Mouse (Mus musculus): ENCODE results near the gene Ift88. TPM values are rescaled to one million over a fixed set of nuclear protein-coding genes. Genes with fewer than 3 reads are reported as not detected.

The Ift88 gene
- 13.5 and 15.7 TPM in 2 replicates for polyA plus RNA-seq (2015; fragmentation: Nextera tagmentation; extraction: Ambion mirVana)

DNA sequence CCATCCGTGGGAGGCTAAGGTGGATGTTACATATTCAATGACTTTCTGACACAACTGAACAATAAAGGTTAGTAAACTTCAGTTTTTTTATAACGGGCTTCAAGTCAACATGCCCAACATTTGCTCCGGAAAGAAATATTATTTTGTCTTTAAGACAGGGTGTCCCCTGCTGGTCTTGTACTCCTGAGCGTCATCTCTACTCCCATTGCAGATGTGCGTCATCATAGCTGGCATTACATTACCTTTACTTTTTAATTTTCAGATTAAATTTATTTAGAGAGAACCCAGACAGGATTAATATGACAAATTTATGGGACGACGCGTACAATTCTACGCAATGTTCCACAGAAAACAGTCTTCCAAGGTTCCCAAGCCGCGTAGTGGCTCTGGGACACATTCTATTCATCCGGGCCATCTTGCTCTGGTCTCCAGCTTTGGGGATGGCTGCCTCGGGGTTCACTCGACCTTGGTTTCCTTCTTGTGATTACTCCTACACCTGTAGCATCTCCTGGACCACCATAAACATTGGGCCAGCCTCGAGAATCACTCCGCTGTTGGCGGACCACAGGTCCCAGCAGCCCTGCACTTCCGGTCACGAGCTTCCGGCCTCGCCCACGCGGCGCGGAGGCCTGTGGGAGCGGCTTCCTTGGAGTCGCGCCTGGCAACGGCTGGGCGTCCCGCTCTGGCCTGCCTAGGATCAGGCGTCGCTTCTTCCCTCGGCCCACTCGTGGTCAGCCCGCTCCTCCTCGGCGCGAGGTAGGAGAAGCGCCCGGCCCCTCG is at the start of gene Ift88:
TSS of gene Ift88 (plus strand) at position 631 of the 780 bp plus-strand sequence.
- Histone ChIP-seq H3K36me3 (ENCODE audit: control insufficient read depth, insufficient read depth, low read length) (no peaks in the 10 kb centered on the region), H3K4me1 (replicated peaks; ENCODE audit: control insufficient read depth, insufficient read depth, low read length) (0 out of 2 replicates have a peak, but pooled peaks cover 2% of the 10 kb centered on the region), H3K27me3 (ENCODE audit: control insufficient read depth, insufficient read depth, low read depth, low read length) (no peaks in the 10 kb centered on the region), H3K4me2 (ENCODE audit: low read depth, low read length) (peak within 1 kb of the TSS; percentile 77), H3K9me3 (ENCODE audit: control insufficient read depth, low read length) (no peaks in the 10 kb centered on the region), H3K4me3 (ENCODE audit: low read length) (peak within 1 kb of the TSS; percentile 72), H3K27ac (ENCODE audit: low read length) (no peak within 1 kb of the TSS; the same call in 1 of the 2 replicates), H3K9ac (ENCODE audit: low read length) (peak within 1 kb of the TSS; percentile 83)
- 3% methylated on average over 42 of the region's 42 CpGs for whole genome bisulfite sequencing
- ATAC-seq (ENCODE audit: low read depth) = peak; percentile 100

DNA sequence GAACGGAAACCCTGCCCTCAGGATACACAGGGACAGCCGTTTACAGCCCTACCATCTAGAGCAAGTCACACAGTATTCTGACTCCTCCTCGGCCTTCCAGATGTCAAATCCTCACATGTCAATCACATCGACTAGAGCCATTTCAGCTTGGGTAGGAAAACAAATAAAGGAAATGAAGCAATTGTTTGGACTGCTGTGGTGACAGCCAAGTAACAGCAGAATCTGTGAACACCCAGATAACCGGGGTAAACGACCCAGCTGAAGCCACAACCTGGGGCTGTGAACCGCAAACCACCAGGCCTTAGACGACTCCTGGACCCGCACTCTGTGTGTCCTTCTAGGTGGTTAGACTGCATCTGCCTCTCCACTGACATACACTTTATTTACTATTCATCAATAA is 48.7 kb upstream of the Ift88 start:
- Histone ChIP-seq H3K4me1 (replicated peaks; ENCODE audit: control insufficient read depth, insufficient read depth, low read length) (no peaks in the 10 kb centered on the region), H3K36me3 (ENCODE audit: control insufficient read depth, insufficient read depth, low read length) (no peaks in the 10 kb centered on the region), H3K27me3 (ENCODE audit: control insufficient read depth, insufficient read depth, low read depth, low read length) (no peaks in the 10 kb centered on the region), H3K4me3 (ENCODE audit: low read length) (no peak overlapping the region), H3K4me2 (ENCODE audit: low read depth, low read length) (no peak overlapping the region), H3K9me3 (ENCODE audit: control insufficient read depth, low read length) (no peaks in the 10 kb centered on the region), H3K9ac (ENCODE audit: low read length) (no peak overlapping the region), H3K27ac (ENCODE audit: low read length) (no peak overlapping the region)
- no peak for ATAC-seq (ENCODE audit: low read depth)
- WGBS = 61% methylated on average over 9 of the region's 9 CpGs

DNA sequence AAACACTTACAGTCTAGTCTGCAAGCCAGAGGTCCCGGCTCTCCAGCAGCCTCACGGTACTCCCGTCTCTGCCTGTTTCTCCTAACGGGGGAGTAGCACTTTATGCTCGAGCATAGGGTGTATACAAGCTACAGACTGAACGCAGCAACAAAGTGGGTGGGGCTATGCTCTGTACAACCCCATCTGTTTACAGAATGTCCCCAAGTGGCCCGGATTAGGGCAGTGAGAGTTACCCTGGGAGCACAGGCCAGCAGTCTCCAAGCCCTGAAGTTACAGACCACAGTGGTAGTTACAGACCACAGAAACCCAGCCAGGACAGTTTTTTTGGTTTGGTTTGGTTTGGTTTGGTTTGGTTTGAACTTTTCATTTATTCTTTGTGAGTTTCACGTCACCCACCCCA is 47.8 kb upstream of the Ift88 start:
- ATAC-seq (ENCODE audit: low read depth) = no peak
- no peak overlapping the region for H3K4me2 ChIP-seq (ENCODE audit: low read depth, low read length)
- H3K4me1 ChIP-seq (replicated peaks; ENCODE audit: control insufficient read depth, insufficient read depth, low read length) = no peaks in the 10 kb centered on the region
- no peak overlapping the region for H3K9ac ChIP-seq (ENCODE audit: low read length)
- no peaks in the 10 kb centered on the region for H3K36me3 ChIP-seq (ENCODE audit: control insufficient read depth, insufficient read depth, low read length)
- 70% methylated on average over 8 of the region's 8 CpGs for WGBS
- no peaks in the 10 kb centered on the region for H3K9me3 ChIP-seq (ENCODE audit: control insufficient read depth, low read length)
- H3K27ac ChIP-seq (ENCODE audit: low read length) = no peak overlapping the region
- no peaks in the 10 kb centered on the region for H3K27me3 ChIP-seq (ENCODE audit: control insufficient read depth, insufficient read depth, low read depth, low read length)
- H3K4me3 ChIP-seq (ENCODE audit: low read length) = no peak overlapping the region

DNA sequence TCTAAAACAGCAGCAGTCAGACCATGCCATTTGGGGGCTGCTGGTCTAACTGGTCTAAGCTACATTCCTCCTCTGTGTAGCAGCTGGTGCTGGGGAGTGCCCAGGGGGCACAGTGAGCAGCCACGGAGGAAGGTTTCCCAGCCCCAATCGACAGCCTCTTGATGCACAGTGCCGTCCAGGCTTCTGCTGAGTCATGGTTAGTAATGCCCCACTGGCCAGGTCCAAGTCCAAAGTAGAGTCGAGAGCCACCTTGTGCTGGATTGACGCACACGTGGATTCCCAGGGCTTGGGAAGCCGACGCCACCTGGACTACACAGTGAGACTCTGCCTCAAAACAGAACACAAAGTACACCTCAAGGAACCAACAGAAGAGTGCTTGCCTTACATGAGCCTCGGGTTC is 46.9 kb upstream of the Ift88 start:
- no peak overlapping the region for H3K9ac ChIP-seq (ENCODE audit: low read length)
- no peak for ATAC-seq (ENCODE audit: low read depth)
- no peak overlapping the region for H3K4me3 ChIP-seq (ENCODE audit: low read length)
- WGBS = 74% methylated on average over 9 of the region's 9 CpGs
- no peak overlapping the region for H3K27ac ChIP-seq (ENCODE audit: low read length)
- no peaks in the 10 kb centered on the region for H3K9me3 ChIP-seq (ENCODE audit: control insufficient read depth, low read length)
- no peaks in the 10 kb centered on the region for H3K4me1 ChIP-seq (replicated peaks; ENCODE audit: control insufficient read depth, insufficient read depth, low read length)
- H3K27me3 ChIP-seq (ENCODE audit: control insufficient read depth, insufficient read depth, low read depth, low read length) = no peaks in the 10 kb centered on the region
- H3K4me2 ChIP-seq (ENCODE audit: low read depth, low read length) = no peak overlapping the region
- no peaks in the 10 kb centered on the region for H3K36me3 ChIP-seq (ENCODE audit: control insufficient read depth, insufficient read depth, low read length)

DNA sequence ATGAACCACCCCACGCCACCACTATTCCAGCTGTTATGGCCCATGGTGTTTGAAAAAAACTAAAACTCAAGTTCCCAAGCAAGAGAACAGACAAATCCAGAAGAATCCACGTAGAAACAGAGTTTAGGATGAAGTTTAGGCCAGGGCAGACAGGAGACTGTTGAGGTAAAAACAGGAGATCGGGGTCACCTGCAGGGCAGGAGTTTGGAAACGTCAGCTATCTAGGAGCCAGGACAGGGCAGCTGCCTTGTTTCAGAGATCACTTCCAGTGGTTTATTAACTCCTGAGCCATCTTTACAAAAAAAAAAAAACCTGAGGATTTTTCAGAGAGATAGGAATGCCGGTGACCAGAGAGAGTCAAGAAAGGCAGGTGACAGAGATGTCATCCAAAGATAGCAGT is 46.3 kb upstream of the Ift88 start:
- WGBS = 60% methylated on average over 5 of the region's 5 CpGs
- no peaks in the 10 kb centered on the region for H3K9me3 ChIP-seq (ENCODE audit: control insufficient read depth, low read length)
- H3K4me1 ChIP-seq (replicated peaks; ENCODE audit: control insufficient read depth, insufficient read depth, low read length) = no peaks in the 10 kb centered on the region
- no peaks in the 10 kb centered on the region for H3K27me3 ChIP-seq (ENCODE audit: control insufficient read depth, insufficient read depth, low read depth, low read length)
- no peak overlapping the region for H3K4me2 ChIP-seq (ENCODE audit: low read depth, low read length)
- no peaks in the 10 kb centered on the region for H3K36me3 ChIP-seq (ENCODE audit: control insufficient read depth, insufficient read depth, low read length)
- no peak overlapping the region for H3K4me3 ChIP-seq (ENCODE audit: low read length)
- H3K9ac ChIP-seq (ENCODE audit: low read length) = no peak overlapping the region
- no peak for ATAC-seq (ENCODE audit: low read depth)
- H3K27ac ChIP-seq (ENCODE audit: low read length) = no peak overlapping the region

DNA sequence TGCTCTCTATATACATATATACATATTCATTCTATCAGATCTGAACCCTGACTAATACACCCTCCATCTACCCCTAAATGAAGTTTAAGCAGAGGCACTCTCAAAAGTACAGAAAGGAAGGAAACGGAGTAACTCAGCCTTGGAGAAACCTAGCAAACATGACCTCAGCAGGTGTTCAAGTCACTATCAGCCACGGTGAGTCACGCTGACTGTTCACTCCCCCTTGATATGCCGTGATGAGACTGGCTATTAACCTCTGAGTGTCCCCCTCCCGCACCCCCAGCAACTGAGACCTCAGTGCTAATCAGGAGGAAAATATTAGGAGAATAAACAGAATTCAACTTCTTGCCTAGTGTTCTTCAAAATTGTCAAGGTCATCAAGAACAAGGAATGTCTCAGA is 38.2 kb upstream of the Ift88 start:
- no peak for ATAC-seq (ENCODE audit: low read depth)
- no peak overlapping the region for H3K9ac ChIP-seq (ENCODE audit: low read length)
- H3K4me3 ChIP-seq (ENCODE audit: low read length) = no peak overlapping the region
- H3K27me3 ChIP-seq (ENCODE audit: control insufficient read depth, insufficient read depth, low read depth, low read length) = no peaks in the 10 kb centered on the region
- H3K4me2 ChIP-seq (ENCODE audit: low read depth, low read length) = no peak overlapping the region
- H3K27ac ChIP-seq (ENCODE audit: low read length) = no peak overlapping the region
- 73% methylated on average over 5 of the region's 5 CpGs for WGBS
- no peaks in the 10 kb centered on the region for H3K9me3 ChIP-seq (ENCODE audit: control insufficient read depth, low read length)
- H3K4me1 ChIP-seq (replicated peaks; ENCODE audit: control insufficient read depth, insufficient read depth, low read length) = no peaks in the 10 kb centered on the region
- no peaks in the 10 kb centered on the region for H3K36me3 ChIP-seq (ENCODE audit: control insufficient read depth, insufficient read depth, low read length)

DNA sequence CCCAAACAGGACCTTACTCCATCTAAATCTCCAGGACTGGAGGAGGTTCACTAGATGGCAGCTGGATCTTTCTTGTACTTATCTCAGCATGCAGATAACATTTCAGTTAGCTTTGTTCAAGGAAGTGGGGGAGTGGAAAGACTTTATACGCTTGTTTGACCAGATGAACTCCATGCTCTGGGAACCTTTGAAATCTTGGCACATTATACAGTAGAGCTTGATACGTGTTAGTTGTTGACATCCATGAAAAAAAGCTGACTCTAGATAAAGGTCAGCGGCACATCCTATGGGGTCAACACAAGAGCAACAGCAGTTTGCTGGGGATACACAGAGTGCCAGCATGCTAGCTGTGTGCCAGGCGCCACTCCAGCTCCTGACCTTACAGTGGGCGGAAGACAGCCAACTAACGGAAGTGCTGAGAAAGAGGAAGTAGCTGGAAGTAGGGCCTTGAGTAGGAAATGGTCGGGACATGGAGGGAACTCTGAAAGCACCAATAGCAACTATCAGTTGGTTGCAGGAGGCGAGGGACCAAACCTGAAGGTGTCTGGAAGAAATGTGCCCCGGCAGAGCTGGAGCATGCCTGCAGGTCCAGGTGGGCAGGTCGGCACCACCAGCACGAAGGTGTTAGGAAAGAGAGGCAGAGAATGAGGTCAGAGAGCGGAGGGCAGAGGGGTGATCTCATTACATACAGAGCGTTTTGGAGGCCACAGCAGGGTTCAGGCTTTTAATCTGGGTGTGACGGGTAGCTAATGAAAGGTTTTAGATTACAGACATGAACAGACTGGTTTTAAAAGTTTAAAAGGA is 36.9 kb upstream of the Ift88 start:
- Histone ChIP-seq H3K4me3 (ENCODE audit: low read length) (no peak overlapping the region), H3K27ac (ENCODE audit: low read length) (no peak overlapping the region), H3K4me2 (ENCODE audit: low read depth, low read length) (no peak overlapping the region), H3K4me1 (replicated peaks; ENCODE audit: control insufficient read depth, insufficient read depth, low read length) (no peaks in the 10 kb centered on the region), H3K9me3 (ENCODE audit: control insufficient read depth, low read length) (no peaks in the 10 kb centered on the region), H3K27me3 (ENCODE audit: control insufficient read depth, insufficient read depth, low read depth, low read length) (no peaks in the 10 kb centered on the region), H3K36me3 (ENCODE audit: control insufficient read depth, insufficient read depth, low read length) (no peaks in the 10 kb centered on the region), H3K9ac (ENCODE audit: low read length) (no peak overlapping the region)
- ATAC-seq (ENCODE audit: low read depth) = no peak
- 53% methylated on average over 14 of the region's 14 CpGs for WGBS

DNA sequence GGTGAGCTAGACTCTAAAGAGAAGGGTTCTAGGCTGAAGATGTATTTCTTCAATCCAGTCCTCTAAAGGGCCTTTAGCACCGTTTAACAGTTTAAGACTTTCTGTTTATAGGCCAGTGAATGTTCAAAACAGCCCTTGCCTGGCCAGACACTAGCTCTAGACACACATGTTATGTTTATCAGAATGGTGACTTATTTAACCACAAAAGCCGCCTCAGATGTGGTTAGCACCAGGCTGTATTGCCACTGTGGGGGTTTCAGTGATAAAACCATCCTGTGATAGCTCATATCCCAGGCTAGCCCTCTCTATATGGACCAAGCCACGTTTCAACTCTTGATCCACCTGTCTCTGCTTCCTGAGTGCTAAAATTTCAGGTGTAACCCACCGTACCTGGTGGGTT is 32.2 kb upstream of the Ift88 start:
- H3K9me3 ChIP-seq (ENCODE audit: control insufficient read depth, low read length) = no peaks in the 10 kb centered on the region
- no peak overlapping the region for H3K27ac ChIP-seq (ENCODE audit: low read length)
- H3K4me2 ChIP-seq (ENCODE audit: low read depth, low read length) = no peak overlapping the region
- H3K27me3 ChIP-seq (ENCODE audit: control insufficient read depth, insufficient read depth, low read depth, low read length) = no peaks in the 10 kb centered on the region
- no peak for ATAC-seq (ENCODE audit: low read depth)
- WGBS = 72% methylated on average over 4 of the region's 4 CpGs
- no peak overlapping the region for H3K9ac ChIP-seq (ENCODE audit: low read length)
- no peak overlapping the region for H3K4me3 ChIP-seq (ENCODE audit: low read length)
- H3K36me3 ChIP-seq (ENCODE audit: control insufficient read depth, insufficient read depth, low read length) = no peaks in the 10 kb centered on the region
- H3K4me1 ChIP-seq (replicated peaks; ENCODE audit: control insufficient read depth, insufficient read depth, low read length) = no peaks in the 10 kb centered on the region

DNA sequence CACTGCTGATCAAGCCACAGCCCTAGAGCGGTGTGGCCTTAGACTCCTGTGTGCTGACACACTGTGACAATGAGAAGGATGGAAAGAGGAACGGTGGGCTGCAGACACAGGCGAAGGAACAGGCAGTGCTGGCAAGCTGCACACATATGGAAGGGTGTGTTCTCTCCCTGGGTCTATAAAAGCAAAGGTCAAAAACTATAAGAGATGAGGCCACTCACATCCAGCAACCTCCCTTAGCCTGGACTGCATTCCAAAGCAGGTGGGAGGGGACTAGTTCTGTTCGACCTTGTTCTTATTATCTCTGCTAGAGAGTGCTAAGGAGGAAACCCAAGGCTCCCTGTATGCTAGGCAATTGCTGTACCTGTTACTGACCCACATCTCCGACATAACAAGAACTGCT is 31.6 kb upstream of the Ift88 start:
- Histone ChIP-seq H3K9ac (ENCODE audit: low read length) (no peak overlapping the region), H3K4me1 (replicated peaks; ENCODE audit: control insufficient read depth, insufficient read depth, low read length) (no peaks in the 10 kb centered on the region), H3K27ac (ENCODE audit: low read length) (no peak overlapping the region), H3K27me3 (ENCODE audit: control insufficient read depth, insufficient read depth, low read depth, low read length) (no peaks in the 10 kb centered on the region), H3K9me3 (ENCODE audit: control insufficient read depth, low read length) (no peaks in the 10 kb centered on the region), H3K4me2 (ENCODE audit: low read depth, low read length) (no peak overlapping the region), H3K4me3 (ENCODE audit: low read length) (no peak overlapping the region), H3K36me3 (ENCODE audit: control insufficient read depth, insufficient read depth, low read length) (no peaks in the 10 kb centered on the region)
- no peak for ATAC-seq (ENCODE audit: low read depth)
- 57% methylated on average over 5 of the region's 5 CpGs for WGBS

Data from lung, embryonic 16.5 days (tissue).